Mouse (Mus musculus) stomach, postnatal 0 days (tissue): ENCODE measurements around the gene Mrgprd. TPM values are rescaled to one million over a fixed set of nuclear protein-coding genes. Genes with fewer than 3 reads are reported as not detected.

Experiments used
- ATAC-seq: fragments of 200-750 bp; cut with Nextera tagmentation; 2 replicates; pipeline ENCODE4 v1.8.0; 2017; ENCODE audit not compliant: low FRiP score, low TSS enrichment
- DNase-seq: peaks from one replicate; pipeline ENCODE4 v3.0.0-alpha.2; 2016; ENCODE audit warnings: low spot score
- H3K27ac ChIP-seq: fragments of 300-500 bp; sonication (generic); replicated peaks from 2 replicates; pipeline ENCODE4 v1.5.1; 2014; ENCODE audit warnings: mild to moderate bottlenecking, control low read depth
- H3K27me3 ChIP-seq: fragments of 300-500 bp; sonication (generic); 2 replicates; pipeline ENCODE4 v1.6.1; 2014; ENCODE audit warnings: low read length; ENCODE audit not compliant: control insufficient read depth, insufficient read depth
- H3K36me3 ChIP-seq: fragments of 300-500 bp; sonication (generic); 2 replicates; pipeline ENCODE4 v1.6.1; 2014; ENCODE audit warnings: low read length, mixed read lengths; ENCODE audit not compliant: control insufficient read depth, insufficient read depth
- H3K4me1 ChIP-seq: fragments of 300-500 bp; sonication (generic); replicated peaks from 2 replicates; pipeline ENCODE4 v1.6.1; 2014; ENCODE audit warnings: antibody characterized with exemption; ENCODE audit not compliant: control insufficient read depth, insufficient read depth
- H3K4me2 ChIP-seq: fragments of 300-500 bp; sonication (generic); replicated peaks from 2 replicates; pipeline ENCODE4 v1.6.1; 2014; ENCODE audit warnings: low read depth, mild to moderate bottlenecking, control low read depth, moderate library complexity
- H3K4me3 ChIP-seq: fragments of 300-500 bp; sonication (generic); 2 replicates; pipeline ENCODE4 v1.5.1; 2014; ENCODE audit warnings: low read depth, low read length, control low read depth
- H3K9ac ChIP-seq: fragments of 300-500 bp; sonication (generic); 2 replicates; pipeline ENCODE4 v1.6.1; 2014; ENCODE audit warnings: mild to moderate bottlenecking, low read length, control low read depth, mixed read lengths
- H3K9me3 ChIP-seq: fragments of 300-500 bp; sonication (generic); 2 replicates; pipeline ENCODE4 v1.6.1; 2016; ENCODE audit warnings: low read length; ENCODE audit not compliant: control insufficient read depth
- CTCF ChIP-seq: IDR thresholded peaks from 2 replicates; pipeline ENCODE4 v1.5.1; 2016; ENCODE audit warnings: antibody characterized with exemption, low read depth, mild to moderate bottlenecking, moderate library complexity
- EP300 ChIP-seq: optimal IDR thresholded peaks from 2 replicates; pipeline ENCODE3; 2016; ENCODE audit warnings: antibody characterized with exemption
- WGBS: fragments of 180-500 bp; shearing (Covaris S2); extraction: QIAGEN DNeasy Blood & Tissue Kit; methylation state at CpG from one replicate; pipeline ENCODE4 v1.1.7; 2014; 5-methylcytosine and 5-hydroxymethylcytosine counted together
- polyA plus RNA-seq: library from polyadenylated mRNA; unstranded; fragments of >200 nt; fragmentation: Nextera tagmentation; extraction: Ambion mirVana; gene quantifications from 2 replicates; pipeline ENCODE4 v1.2.1, GENCODE M21; 2015

The Mrgprd gene
- polyA plus RNA-seq, 1 experiment from 2014 or later: not detected

- Histone ChIP-seq H3K9me3 (no peaks in the 10 kb centered on the region), H3K36me3 (no peaks in the 10 kb centered on the region), H3K27me3 (no peaks in the 10 kb centered on the region), H3K9ac (no peak overlapping the region), H3K27ac (no peak overlapping the region), H3K4me3 (no peak overlapping the region), H3K4me1 (no peaks in the 10 kb centered on the region), H3K4me2 (no peak overlapping the region)
- 94% methylated on average over 2 of the region's 2 CpGs for WGBS
- ATAC-seq: no peak
- no peak for DNase-seq
- TF ChIP-seq CTCF: no peak
- no peak for TF ChIP-seq EP300
These were observed 22.8 kb upstream of the Mrgprd start for GRCm38 (mm10) chr7:145291847-145292246.

GRCm38 (mm10) chr7:145292726-145293125 lies 21.9 kb upstream of the Mrgprd start:
- Histone ChIP-seq H3K27ac (no peak overlapping the region), H3K9me3 (no peaks in the 10 kb centered on the region), H3K4me2 (no peak overlapping the region), H3K9ac (no peak overlapping the region), H3K4me1 (no peaks in the 10 kb centered on the region), H3K27me3 (no peaks in the 10 kb centered on the region), H3K36me3 (no peaks in the 10 kb centered on the region), H3K4me3 (no peak overlapping the region)
- TF ChIP-seq CTCF (no peak), EP300 (no peak)
- no peak for ATAC-seq
- 73% methylated on average over 2 of the region's 2 CpGs for WGBS
- no peak for DNase-seq

- Histone ChIP-seq H3K9ac (no peak overlapping the region), H3K9me3 (no peaks in the 10 kb centered on the region), H3K4me2 (no peak overlapping the region), H3K4me3 (no peak overlapping the region), H3K27me3 (no peaks in the 10 kb centered on the region), H3K4me1 (no peaks in the 10 kb centered on the region), H3K27ac (no peak overlapping the region), H3K36me3 (no peaks in the 10 kb centered on the region)
- DNase-seq (no peak), ATAC-seq (no peak)
- TF ChIP-seq CTCF: peak; percentile 55
- no peak for TF ChIP-seq EP300
- 42% methylated on average over 6 of the region's 6 CpGs for WGBS
These were observed 20.8 kb upstream of the Mrgprd start for GRCm38 (mm10) chr7:145293859-145294258.

GRCm38 (mm10) chr7:145298666-145299490 lies 15.8 kb upstream of the Mrgprd start:
- Histone ChIP-seq H3K9ac (no peak overlapping the region), H3K27ac (peak overlapping the region; percentile 86), H3K27me3 (no peaks in the 10 kb centered on the region), H3K36me3 (no peaks in the 10 kb centered on the region), H3K9me3 (no peaks in the 10 kb centered on the region), H3K4me1 (no peaks in the 10 kb centered on the region), H3K4me3 (no peak overlapping the region), H3K4me2 (no peak overlapping the region)
- TF ChIP-seq EP300 (no peak), CTCF (peak; percentile 43)
- WGBS: 56% methylated on average over 3 of the region's 3 CpGs
- ATAC-seq: no peak
- DNase-seq: no peak

- no peaks in the 10 kb centered on the region for H3K4me1 ChIP-seq
- peak; percentile 45 for DNase-seq
- no peaks in the 10 kb centered on the region for H3K27me3 ChIP-seq
- H3K9me3 ChIP-seq: no peaks in the 10 kb centered on the region
- no peak overlapping the region for H3K4me2 ChIP-seq
- no peak overlapping the region for H3K4me3 ChIP-seq
- H3K36me3 ChIP-seq: no peaks in the 10 kb centered on the region
- WGBS: 45% methylated on average over 7 of the region's 7 CpGs
- no peak; the same call in 1 of the 2 replicates for ATAC-seq
- no peak overlapping the region for H3K9ac ChIP-seq
- no peak for TF ChIP-seq CTCF
- no peak for TF ChIP-seq EP300
- H3K27ac ChIP-seq: peak overlapping the region; percentile 86
These were observed 14.9 kb upstream of the Mrgprd start for GRCm38 (mm10) chr7:145299562-145300320.
